Mouse (Mus musculus) CH12.LX (cell line): ENCODE measurements around the gene Akap2.

Source experiments
- CHD2 ChIP-seq: IDR thresholded peaks from 2 replicates; pipeline ENCODE4 v1.6.1; 2011; ENCODE audit warnings: low read length, improper control_type of control experiment
- CTCF ChIP-seq, 2 experiments: IDR thresholded peaks in 1 of 2; conservative IDR thresholded peaks in 1 of 2; 2 replicates each; pipeline ENCODE4 v1.5.1; 2011 to 2012; ENCODE audit warnings: low read depth in 2 of 2, low read length in 2 of 2, improper control_type of control experiment in 1 of 2, inconsistent platforms in 1 of 2, mild to moderate bottlenecking in 1 of 2, moderate library complexity in 1 of 2
- ELF1 ChIP-seq: IDR thresholded peaks from 2 replicates; pipeline ENCODE4 v1.6.1; 2014; ENCODE audit warnings: low read depth, mild to moderate bottlenecking, inconsistent platforms, low read length, improper control_type of control experiment
- ETS1 ChIP-seq: conservative IDR thresholded peaks from 2 replicates; pipeline ENCODE4 v1.6.1; 2012; ENCODE audit warnings: low read depth, mild to moderate bottlenecking, inconsistent platforms, low read length, improper control_type of control experiment, moderate library complexity
- GABPA ChIP-seq: IDR thresholded peaks from 2 replicates; pipeline ENCODE4 v1.6.1; 2012; ENCODE audit warnings: low read depth, low read length, improper control_type of control experiment, inconsistent platforms; ENCODE audit not compliant: insufficient replicate concordance
- HCFC1 ChIP-seq: IDR thresholded peaks from 2 replicates; pipeline ENCODE4 v1.6.1; 2012; ENCODE audit warnings: low read depth, mild to moderate bottlenecking, inconsistent platforms, low read length, improper control_type of control experiment
- JUND ChIP-seq: conservative IDR thresholded peaks from 2 replicates; pipeline ENCODE4 v1.6.1; 2011; ENCODE audit warnings: low read depth, low read length, improper control_type of control experiment
- MAFK ChIP-seq: IDR thresholded peaks from 2 replicates; pipeline ENCODE4 v1.6.1; 2011; ENCODE audit warnings: low read length, improper control_type of control experiment; ENCODE audit not compliant: insufficient replicate concordance
- NELFE ChIP-seq: IDR thresholded peaks from 2 replicates; pipeline ENCODE4 v1.6.1; 2011; ENCODE audit warnings: low read depth, low read length, improper control_type of control experiment
- ZC3H11A ChIP-seq: IDR thresholded peaks from 2 replicates; pipeline ENCODE4 v1.6.1; 2012; ENCODE audit warnings: low read depth, mild to moderate bottlenecking, inconsistent platforms, low read length, improper control_type of control experiment
- ZMIZ1 ChIP-seq: IDR thresholded peaks from 2 replicates; pipeline ENCODE4 v1.6.1; 2012; ENCODE audit warnings: low read depth, mild to moderate bottlenecking, inconsistent platforms, low read length, improper control_type of control experiment
- ZNF384 ChIP-seq: IDR thresholded peaks from 2 replicates; pipeline ENCODE4 v1.6.1; 2012; ENCODE audit warnings: low read depth, low read length, improper control_type of control experiment, inconsistent platforms

DNA sequence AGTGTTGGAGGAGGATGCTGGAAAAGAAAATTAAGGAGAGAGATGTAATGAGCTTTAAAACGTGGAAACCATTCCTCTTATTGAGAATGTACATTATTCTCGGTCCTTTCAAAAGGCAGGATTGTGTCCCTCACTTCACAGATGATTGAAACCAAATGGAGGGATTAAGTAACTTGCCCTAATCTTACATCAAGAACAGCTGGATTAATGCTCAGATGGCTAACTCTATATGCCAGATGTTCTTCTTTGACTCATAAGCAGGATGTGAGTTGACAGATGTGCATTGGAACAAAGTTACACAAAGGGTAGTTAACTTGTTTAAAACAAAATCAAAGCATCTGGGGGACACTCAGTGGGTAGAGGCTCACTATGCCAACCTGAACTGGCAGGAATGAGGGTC lies 189.3 kb downstream of the Akap2 start:
- TF ChIP-seq ZNF384: no peak
- TF ChIP-seq CTCF (conservative IDR thresholded peaks at IDR 0.05 in 1 of 2, IDR thresholded peaks at IDR 0.05 in 1 of 2; ENCODE audit: low read depth in 2 of 2, low read length in 2 of 2): no peak
- TF ChIP-seq MAFK: no peak
- no peak for TF ChIP-seq HCFC1
- TF ChIP-seq CHD2: no peak
- no peak for TF ChIP-seq ZC3H11A
- no peak for TF ChIP-seq GABPA
- no peak for TF ChIP-seq JUND
- no peak for TF ChIP-seq ETS1
- TF ChIP-seq NELFE: no peak
- TF ChIP-seq ELF1: no peak
- TF ChIP-seq ZMIZ1: no peak
